Mouse (Mus musculus) activated CD4-positive, CD25-positive, alpha-beta regulatory T cell, adult 4 months (primary cell): Measurements from ENCODE around the gene Slc25a33. TPM values are rescaled to one million over a fixed set of nuclear protein-coding genes. Genes with fewer than 3 reads are reported as not detected.
"Not testable (repeated sequence)": the region's sequence is repeated elsewhere in the genome, so short reads cannot be mapped to it uniquely, and the experiment has no call there.

Experiments
- ATAC-seq: one replicate; pipeline ENCODE4 v1.8.0; 2017
- polyA plus RNA-seq, 2 experiments: library from polyadenylated mRNA; unstranded; fragments of 100-300 nt; shearing (Covaris generic); gene quantifications; one replicate each; pipeline ENCODE4 v1.2.1; 2017

The Slc25a33 gene
- 1 to 10 TPM; 5.2 to 7.7 TPM for polyA plus RNA-seq

- ATAC-seq = peak; percentile 93
Measured at GRCm38 (mm10) chr4:149774094-149774470, at the start of gene Slc25a33. Gene Slc25a33 (minus strand): TSS chr4:149774277.

DNA sequence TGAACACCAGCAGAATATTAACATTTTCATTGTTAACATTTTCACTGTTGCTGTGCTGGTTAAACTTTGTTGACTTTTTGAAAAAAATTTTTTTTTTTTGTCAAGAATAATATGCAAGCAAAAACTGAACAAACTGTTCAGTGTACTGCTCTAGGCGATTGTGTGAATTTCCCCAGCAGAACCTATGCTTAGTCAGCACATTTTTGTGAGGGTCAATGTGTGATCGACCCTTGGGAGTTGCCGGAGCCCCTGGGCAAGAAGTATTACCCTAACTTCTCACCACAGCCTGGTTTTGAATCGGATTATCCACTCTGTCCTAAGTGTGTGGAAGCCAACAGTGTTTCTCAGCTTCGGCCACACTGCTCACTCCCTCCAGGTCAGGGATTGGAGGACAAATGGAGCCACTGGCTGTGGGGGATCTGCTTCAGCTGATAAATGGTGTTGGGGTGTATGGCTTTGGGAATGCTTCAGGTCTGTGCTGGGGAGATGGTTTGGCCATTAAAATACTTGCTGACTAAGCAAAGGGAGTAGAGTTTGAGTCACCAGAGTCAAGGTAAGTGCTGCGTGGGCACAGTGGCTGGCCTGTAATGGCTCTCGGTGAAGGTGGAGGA lies 48.6 kb upstream of the Slc25a33 start:
- ATAC-seq = no peak

DNA sequence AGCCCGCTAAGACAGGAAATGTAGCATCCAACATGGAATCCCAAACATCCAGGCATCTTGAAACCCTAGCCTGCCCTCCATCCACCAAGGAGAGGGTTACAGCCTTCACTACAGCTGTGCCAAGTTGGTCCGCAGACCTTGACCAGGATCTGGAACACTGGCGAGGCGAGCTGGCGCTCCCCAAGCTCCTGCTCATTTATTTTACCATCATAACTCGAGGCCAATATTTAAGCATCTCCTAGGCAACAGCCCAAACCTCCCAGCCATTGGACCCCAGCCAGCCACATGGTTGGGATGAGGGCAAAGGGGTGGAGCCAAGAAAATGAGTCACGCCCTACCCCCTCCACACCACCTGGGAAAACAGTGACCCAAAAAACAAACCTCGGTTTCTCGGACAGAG lies 48.0 kb upstream of the Slc25a33 start:
- ATAC-seq = no peak

- ATAC-seq = no peak
Measured at GRCm38 (mm10) chr4:149820569-149820968, 46.5 kb upstream of the Slc25a33 start.

GRCm38 (mm10) chr4:149819195-149819594 lies 45.1 kb upstream of the Slc25a33 start:
- no peak for ATAC-seq

GRCm38 (mm10) chr4:149816598-149816997 lies 42.5 kb upstream of the Slc25a33 start:
- no peak for ATAC-seq

- no peak for ATAC-seq
Measured at GRCm38 (mm10) chr4:149815586-149815985, 41.5 kb upstream of the Slc25a33 start.

DNA sequence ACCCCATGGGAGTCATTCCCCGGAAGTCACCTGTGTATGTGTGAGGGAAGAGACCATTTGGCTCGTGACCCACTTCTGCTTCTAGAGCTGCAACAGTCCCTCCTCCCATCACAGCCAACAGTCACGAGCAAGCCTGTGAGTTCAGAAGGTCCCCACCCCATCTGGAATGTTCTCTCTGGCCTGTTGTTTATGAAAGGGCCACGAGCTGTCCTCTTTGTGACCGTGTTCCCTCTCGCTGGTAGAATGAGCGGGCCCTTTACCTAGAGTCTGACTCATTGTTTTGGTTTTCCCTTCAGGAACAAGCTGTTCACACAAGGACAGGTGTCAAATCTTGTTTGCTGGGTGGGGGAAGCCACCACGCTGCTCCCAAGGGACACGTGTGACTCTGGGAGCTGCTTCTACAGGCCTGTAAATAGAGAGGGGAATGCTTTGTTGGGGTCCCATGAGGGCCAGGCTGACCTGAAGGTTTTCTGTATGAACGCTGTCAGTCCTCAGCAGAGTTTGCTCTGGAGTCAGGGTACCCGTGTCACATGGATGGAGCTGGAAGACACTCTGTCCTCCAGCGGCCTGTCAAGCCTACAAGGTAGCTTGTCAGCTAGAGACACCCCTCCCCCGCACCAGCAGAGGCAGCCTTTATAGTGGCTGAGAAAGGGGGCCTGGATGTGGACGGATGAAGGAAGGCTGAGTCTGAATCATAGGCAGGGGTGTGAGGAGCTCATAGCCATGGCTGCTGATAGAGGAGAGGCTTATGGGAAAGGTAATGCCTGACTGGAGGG lies 39.5 kb upstream of the Slc25a33 start:
- ATAC-seq = no peak

GRCm38 (mm10) chr4:149810372-149810771 lies 36.3 kb upstream of the Slc25a33 start:
- not testable (repeated sequence) for ATAC-seq

DNA sequence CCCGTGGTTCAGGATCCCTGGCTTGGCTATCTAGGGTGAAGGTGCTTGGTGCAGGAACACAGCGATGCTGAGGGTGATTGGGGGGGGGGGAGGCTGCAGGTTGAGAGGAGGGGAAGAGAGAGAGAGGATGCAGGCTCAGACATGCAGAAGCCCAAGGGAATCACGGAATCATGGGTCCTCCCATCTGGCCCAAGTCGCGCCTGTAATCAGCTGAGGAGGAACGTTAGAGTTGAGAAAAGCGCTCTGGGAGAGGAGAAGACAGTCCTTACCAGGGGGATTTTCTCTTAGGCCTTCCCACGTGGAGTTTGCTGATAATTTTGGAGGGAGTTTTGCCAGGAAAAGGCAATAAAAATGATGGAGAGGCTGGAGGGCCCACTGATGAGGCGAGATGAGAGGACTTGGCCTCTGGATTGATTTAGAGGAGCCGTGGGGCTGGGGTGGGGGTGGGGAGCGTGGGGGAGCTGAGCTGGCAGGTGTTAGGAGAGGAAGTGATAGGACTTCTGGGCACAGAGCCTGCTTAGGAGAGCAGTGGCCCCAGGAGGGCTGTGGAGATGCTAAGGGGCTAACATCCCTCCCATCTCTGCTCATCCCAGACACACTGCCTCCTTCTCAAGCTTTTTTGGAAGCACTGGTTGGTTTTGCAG lies 34.6 kb upstream of the Slc25a33 start:
- no peak for ATAC-seq

DNA sequence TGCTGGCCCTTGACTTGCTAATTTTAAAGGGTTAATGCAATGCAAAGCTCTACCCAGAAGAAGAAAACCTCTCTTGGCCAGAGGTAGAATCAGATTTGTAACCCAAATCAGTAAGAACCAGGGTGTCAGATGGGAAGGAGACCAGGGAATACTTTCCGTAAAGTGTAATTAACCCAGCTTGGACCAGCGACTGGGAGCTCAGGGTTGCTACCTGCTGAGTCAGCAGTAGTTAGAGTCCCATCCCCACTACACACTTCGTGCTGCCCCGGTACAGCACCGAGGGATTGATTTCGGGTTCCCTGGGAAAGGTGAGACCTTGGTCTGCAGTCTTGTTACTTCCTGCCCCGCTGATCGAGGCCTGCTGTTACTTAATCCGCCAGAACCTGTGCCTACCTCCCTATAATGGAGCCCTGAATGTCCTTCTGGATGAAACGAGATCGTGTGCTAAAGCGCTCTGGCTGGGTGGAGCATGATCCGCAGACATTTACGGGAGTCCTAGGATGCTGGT lies 34.0 kb upstream of the Slc25a33 start:
- ATAC-seq = no peak

DNA sequence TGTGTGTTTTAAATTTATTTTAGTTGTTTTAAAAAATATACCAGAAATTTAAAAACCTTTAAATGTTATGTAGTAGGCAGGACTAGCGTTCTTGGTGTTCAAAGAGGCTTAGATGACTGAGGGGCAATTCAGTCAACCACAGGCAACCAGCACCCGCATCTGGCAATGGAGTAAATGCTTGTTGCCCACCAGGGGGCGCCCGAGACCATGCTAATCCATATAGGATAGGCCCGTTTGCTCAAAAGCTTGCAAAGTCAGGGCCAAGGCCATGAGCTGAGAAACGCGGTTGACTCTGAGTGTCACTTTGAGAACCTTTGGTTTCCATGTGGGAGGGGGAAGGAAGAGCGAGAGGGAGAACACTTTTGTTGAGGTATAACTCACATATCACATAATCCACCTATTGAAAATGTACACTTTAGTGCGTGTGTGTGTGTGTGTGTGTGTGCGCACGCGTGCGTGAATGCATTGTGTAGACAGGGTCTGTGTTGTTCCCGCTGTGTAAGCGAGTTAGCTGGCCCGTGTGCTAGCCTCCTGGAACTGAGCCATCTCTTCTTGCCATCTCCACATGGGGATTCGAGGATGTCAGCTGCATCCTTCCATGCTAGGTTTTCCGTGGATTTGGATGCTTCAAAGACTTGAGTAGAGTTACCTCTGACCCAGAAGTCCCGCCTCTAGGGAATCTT lies 32.8 kb upstream of the Slc25a33 start:
- peak; percentile 63 for ATAC-seq

DNA sequence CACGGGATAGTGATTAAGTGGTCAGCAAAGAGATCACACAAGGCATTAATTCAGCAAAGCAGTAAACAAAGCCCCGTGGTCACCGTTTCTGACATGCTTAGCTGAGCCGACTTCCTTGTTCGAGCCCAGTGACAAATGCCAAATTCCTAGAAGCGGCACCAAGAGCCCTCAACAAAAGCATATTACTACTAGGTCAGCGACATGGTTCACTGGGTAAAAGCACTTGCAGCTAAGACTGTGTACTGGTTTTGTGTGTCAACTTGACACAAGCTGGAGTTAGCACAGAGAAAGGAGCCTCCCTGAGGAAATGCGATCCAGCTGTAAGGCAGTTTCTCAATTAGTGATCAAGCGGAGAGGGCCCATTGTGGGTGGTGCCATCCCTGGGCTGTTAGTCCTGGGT lies 28.2 kb upstream of the Slc25a33 start:
- no peak for ATAC-seq

DNA sequence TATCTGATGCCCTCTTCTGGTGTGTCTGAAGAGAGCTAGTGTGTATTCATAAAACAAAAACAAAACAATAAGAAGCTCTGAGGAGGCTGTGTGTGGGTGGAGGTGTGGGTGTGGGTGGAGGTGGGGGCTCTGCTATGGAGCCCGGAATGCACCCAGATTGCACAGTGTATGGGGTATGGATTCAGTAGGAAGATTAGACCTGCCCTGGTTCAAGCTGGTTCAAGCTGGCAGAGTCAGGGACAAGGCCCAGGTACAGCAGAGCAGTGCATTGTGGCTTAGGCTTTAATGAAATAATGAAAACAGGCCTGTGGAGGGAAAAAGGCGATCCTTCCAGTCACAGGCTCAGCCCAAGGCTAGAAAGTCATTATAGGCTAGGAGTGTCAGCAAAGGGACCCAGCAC lies 26.5 kb upstream of the Slc25a33 start:
- ATAC-seq = no peak

DNA sequence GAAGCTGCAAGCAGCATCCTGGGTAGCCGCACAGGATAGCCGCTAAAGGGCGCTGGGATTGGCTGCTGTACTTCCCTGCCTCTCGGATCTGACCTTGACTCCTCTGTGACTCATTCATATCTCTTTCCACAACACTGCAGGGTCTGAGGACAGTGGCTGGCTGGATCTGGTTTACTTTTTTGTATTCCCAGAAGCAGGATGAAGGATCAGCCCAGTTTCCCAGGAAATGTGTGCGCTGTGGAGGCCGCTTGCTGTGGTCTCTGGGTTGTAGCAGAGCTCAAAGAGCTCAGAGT lies 26.0 kb upstream of the Slc25a33 start:
- ATAC-seq = no peak

DNA sequence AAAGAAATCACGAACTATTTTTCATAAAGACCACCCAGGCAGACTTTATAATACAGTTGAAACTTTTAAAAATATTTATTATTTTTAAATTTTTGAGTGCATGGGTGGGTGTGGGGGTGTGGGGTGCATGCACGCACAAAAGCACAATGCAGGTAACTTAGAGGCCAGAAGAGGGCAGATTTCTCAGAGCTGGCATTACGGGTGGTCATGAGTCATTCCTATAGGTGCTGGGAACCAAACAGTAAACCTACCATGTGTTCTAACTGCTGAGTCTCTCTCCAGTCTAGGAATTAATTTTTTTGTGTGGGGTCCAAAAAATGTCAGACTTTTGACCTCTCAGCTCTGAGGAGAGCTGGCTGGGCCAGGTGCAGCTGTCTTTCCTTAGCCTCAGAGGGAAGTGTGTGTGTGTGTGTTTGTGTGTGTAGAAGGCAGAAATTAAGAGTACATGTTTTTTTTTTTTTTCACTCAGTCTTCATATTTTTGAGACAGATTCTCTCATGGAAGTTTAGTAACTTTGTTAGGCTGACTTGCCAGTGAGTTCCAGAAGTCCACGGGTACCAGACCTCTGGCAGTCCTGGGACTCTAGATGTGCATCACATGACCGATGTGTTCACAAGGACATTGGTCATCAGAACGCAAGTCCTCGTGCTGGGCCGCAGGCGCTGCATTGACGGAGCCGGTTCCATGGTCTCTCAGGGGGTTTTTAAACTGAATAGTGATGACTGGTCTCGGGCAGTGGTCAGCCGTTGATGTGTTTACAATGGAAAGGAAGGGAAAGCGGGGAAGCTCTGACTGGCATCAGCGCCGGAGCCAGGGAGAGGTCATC lies 25.5 kb upstream of the Slc25a33 start:
- no peak for ATAC-seq

DNA sequence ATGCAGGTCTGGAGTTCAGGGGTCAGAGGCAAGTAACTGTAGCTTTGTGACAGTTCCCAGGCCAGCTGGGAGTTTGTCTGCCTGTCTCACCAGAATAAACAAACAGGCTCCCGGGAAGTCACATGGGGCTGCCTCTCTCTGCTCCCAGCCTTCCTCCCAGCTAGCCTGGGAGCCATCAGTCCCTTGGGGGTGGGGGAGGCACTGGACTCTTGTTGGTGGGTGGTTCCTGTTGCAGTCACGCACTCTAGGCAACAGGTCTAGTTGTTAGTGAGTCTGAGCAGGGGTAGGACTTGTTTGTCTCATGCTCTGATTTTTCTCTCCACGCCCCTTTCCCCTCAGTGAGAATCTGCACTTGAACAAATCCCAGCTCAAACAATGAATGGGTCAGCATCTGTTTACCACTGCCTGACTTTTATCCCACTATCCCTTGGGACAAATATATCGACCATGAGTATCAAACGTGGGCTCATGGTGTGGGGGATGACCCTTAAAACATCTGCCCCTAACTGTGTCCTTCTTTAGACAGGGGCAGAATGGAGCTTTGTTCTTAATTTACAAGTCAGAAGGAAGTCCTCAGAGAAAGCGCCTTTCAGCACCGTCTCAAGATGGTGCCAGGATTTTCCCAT lies 24.7 kb upstream of the Slc25a33 start:
- no peak for ATAC-seq

DNA sequence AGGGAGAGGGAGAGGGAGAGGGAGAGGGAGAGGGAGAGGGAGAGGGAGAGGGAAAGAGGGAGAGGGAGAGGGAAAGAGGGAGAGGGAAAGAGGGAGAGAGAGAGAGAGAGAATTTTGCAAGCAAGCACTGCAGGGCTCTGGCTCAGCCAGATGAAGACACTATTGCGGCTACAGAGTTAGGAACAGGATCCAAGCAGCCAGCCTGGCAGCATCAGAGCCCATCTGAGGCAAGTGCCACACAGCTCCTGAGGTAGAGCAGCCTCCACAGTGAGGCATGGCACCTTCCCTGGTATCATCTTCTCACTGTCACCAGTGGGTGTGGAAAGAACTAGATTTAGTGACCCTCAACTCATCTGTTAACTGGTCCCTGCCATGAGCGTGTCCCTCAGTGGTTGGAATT lies 24.0 kb upstream of the Slc25a33 start:
- ATAC-seq = no peak

GRCm38 (mm10) chr4:149797220-149797610 lies 23.1 kb upstream of the Slc25a33 start:
- ATAC-seq = no peak

- ATAC-seq = no peak
Measured at GRCm38 (mm10) chr4:149796567-149797219, 22.6 kb upstream of the Slc25a33 start.

GRCm38 (mm10) chr4:149794966-149795477 lies 20.9 kb upstream of the Slc25a33 start:
- ATAC-seq = no peak
